In the genomic region with DNA sequence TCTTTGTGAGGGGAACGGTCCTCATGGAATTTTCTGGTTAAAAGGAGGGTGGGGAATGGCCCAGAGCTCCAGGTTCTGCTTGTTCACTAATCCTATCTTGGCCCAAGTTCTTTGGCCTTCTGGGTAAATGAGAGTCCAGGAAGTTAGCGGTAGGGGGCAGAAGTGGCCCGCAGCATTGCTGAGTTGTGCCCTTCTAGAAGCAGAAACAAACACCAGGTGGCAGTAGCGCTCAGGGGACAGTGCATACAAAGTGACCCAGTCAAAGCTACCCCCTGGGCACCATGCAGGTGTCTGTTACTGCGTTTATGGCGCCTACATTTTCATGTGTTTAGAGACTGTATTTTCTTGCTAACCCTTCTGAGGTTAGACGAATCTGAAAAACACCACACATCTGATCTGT, we compare ENCODE assay signal across 8 mouse cellular contexts. TPM values are rescaled to one million over a fixed set of nuclear protein-coding genes. Genes with fewer than 3 reads are reported as not detected.
DNase-seq lines count a peak whose midpoint lies in the region; ATAC-seq and TF ChIP-seq lines count a peak whose summit lies in the region.

No protein-coding gene starts in this region.

- H3K4me2 ChIP-seq in heart, embryonic 11.5 days: no peak overlapping the region
- no peak overlapping the region for H3K4me2 ChIP-seq in embryonic facial prominence, embryonic 12.5 days (replicated peaks)
- no peak overlapping the region for H3K4me2 ChIP-seq in limb, embryonic 14.5 days (replicated peaks; ENCODE audit: low read depth, low read length, severe bottlenecking)

- peaks cover 13% of the 10 kb centered on the region; the same call in 1 of the 2 replicates for H3K4me1 ChIP-seq in heart, embryonic 11.5 days (ENCODE audit: control insufficient read depth, insufficient read depth, low read length)
- H3K4me1 ChIP-seq in embryonic facial prominence, embryonic 12.5 days: peaks cover 20% of the 10 kb centered on the region
- peaks cover 30% of the 10 kb centered on the region for H3K4me1 ChIP-seq in limb, embryonic 14.5 days (ENCODE audit: control insufficient read depth, insufficient read depth, low read length)

- 11% methylated on average over 7 of the region's 7 CpGs for WGBS in heart, embryonic 11.5 days (ENCODE audit: insufficient replicate concordance)
- WGBS in embryonic facial prominence, embryonic 12.5 days: 9% methylated on average over 7 of the region's 7 CpGs
- WGBS in limb, embryonic 14.5 days: 5% methylated on average over 7 of the region's 7 CpGs

- ATAC-seq in heart, embryonic 11.5 days (replicated peaks; ENCODE audit: insufficient number of reproducible peaks, low FRiP score, low TSS enrichment): no peak
- peak; percentile 50; the same call in 1 of the 2 replicates for ATAC-seq in embryonic facial prominence, embryonic 12.5 days (ENCODE audit: insufficient number of reproducible peaks, insufficient read depth, low FRiP score, low TSS enrichment)
- peak; percentile 66; the same call in 1 of the 2 replicates for ATAC-seq in limb, embryonic 14.5 days (ENCODE audit: low FRiP score, low read depth)

- no peak overlapping the region for H3K9ac ChIP-seq in heart, embryonic 11.5 days (ENCODE audit: low read depth, low read length)
- H3K9ac ChIP-seq in embryonic facial prominence, embryonic 12.5 days: no peak overlapping the region
- H3K9ac ChIP-seq in limb, embryonic 14.5 days (ENCODE audit: low read depth, low read length, severe bottlenecking): no peak overlapping the region

- TF ChIP-seq POLR2A in limb, embryonic 14.5 days (IDR thresholded peaks at IDR 0.05; ENCODE audit: borderline replicate concordance, extremely low read depth, insufficient read depth, insufficient read length): no peak

- H3K27ac ChIP-seq in heart, embryonic 11.5 days (ENCODE audit: low read depth, low read length): no peak overlapping the region
- H3K27ac ChIP-seq in embryonic facial prominence, embryonic 12.5 days: no peak overlapping the region
- H3K27ac ChIP-seq in limb, embryonic 14.5 days (replicated peaks; ENCODE audit: low read depth, low read length): no peak overlapping the region

- H3K27me3 ChIP-seq in heart, embryonic 11.5 days (ENCODE audit: control insufficient read depth, insufficient read depth, low read length): peaks cover 5% of the 10 kb centered on the region
- H3K27me3 ChIP-seq in embryonic facial prominence, embryonic 12.5 days: peaks cover 16% of the 10 kb centered on the region; the same call in 1 of the 2 replicates
- no peaks in the 10 kb centered on the region for H3K27me3 ChIP-seq in limb, embryonic 14.5 days (ENCODE audit: control insufficient read depth, insufficient read depth, low read length)

- no peaks in the 10 kb centered on the region for H3K9me3 ChIP-seq in heart, embryonic 11.5 days (replicated peaks; ENCODE audit: control insufficient read depth, low read length)
- no peaks in the 10 kb centered on the region for H3K9me3 ChIP-seq in embryonic facial prominence, embryonic 12.5 days
- H3K9me3 ChIP-seq in limb, embryonic 14.5 days (ENCODE audit: control insufficient read depth, low read length): no peaks in the 10 kb centered on the region

- H3K4me3 ChIP-seq in heart, embryonic 11.5 days (ENCODE audit: low read depth, low read length): no peak overlapping the region
- no peak overlapping the region for H3K4me3 ChIP-seq in embryonic facial prominence, embryonic 12.5 days
- no peak overlapping the region for H3K4me3 ChIP-seq in limb, embryonic 14.5 days (replicated peaks; ENCODE audit: low read length)

- no peaks in the 10 kb centered on the region for H3K36me3 ChIP-seq in heart, embryonic 11.5 days (ENCODE audit: control insufficient read depth, insufficient read depth, low read length)
- H3K36me3 ChIP-seq in embryonic facial prominence, embryonic 12.5 days: no peaks in the 10 kb centered on the region
- no peaks in the 10 kb centered on the region for H3K36me3 ChIP-seq in limb, embryonic 14.5 days (ENCODE audit: control insufficient read depth, insufficient read depth, low read length)

- peak; percentile 98 for DNase-seq in heart, adult 11 months
- peak; percentile 95 for DNase-seq in heart, adult 8-10 months (ENCODE audit: low spot score)
- DNase-seq in kidney, adult 9 months: peak; percentile 96
- DNase-seq in limb, embryonic 14.5 days (ENCODE audit: low spot score): peak; percentile 88
- peak; percentile 93 for DNase-seq in naive thymus-derived CD4-positive, alpha-beta T cell, adult 2 months (ENCODE audit: low read depth)
- peak; percentile 85 to 92 for DNase-seq in spleen, postnatal 4 days (ENCODE audit: low spot score in 2 of 2)

RNA-seq across cellular contexts. Expression of a gene that starts 8.1 kb away (rescaled TPM):
- 2.6 and 2.7 TPM in 2 replicates for polyA plus RNA-seq in heart, embryonic 11.5 days (2014; fragmentation: Nextera tagmentation; extraction: Ambion mirVana)
- polyA plus RNA-seq in embryonic facial prominence, embryonic 12.5 days (2016; fragmentation: Nextera tagmentation; extraction: Ambion mirVana): 0.95 and 1.1 TPM in 2 replicates
- total RNA-seq in heart, adult 8-10 months (2022): under 1 TPM; 0.19 to 0.98 (median 0.46) TPM
- polyA plus RNA-seq in limb, embryonic 14.5 days (2012; rRNA removed): 0.70 and 1.3 TPM in 2 replicates
- polyA plus RNA-seq in limb, embryonic 14.5 days (2014; fragmentation: Nextera tagmentation; extraction: Ambion mirVana): 0.97 and 0.98 TPM in 2 replicates

RNA-seq across cellular contexts. Expression of a gene that starts 27.0 kb away (rescaled TPM):
- 0.28 TPM in 1 of 2 replicates, not detected in the other for polyA plus RNA-seq in heart, embryonic 11.5 days (2014; fragmentation: Nextera tagmentation; extraction: Ambion mirVana)
- polyA plus RNA-seq in embryonic facial prominence, embryonic 12.5 days (2016; fragmentation: Nextera tagmentation; extraction: Ambion mirVana): 0.24 TPM in 1 of 2 replicates, not detected in the other
- not detected for total RNA-seq in heart, adult 8-10 months (2022)
- 0.23 and 0.49 TPM in 2 replicates for polyA plus RNA-seq in limb, embryonic 14.5 days (2012; rRNA removed)
- 0.30 and 0.40 TPM in 2 replicates for polyA plus RNA-seq in limb, embryonic 14.5 days (2014; fragmentation: Nextera tagmentation; extraction: Ambion mirVana)

RNA-seq across cellular contexts. Expression of a gene that starts 28.9 kb away (rescaled TPM):
- 248 and 295 TPM in 2 replicates for polyA plus RNA-seq in heart, embryonic 11.5 days (2014; fragmentation: Nextera tagmentation; extraction: Ambion mirVana)
- 80.2 and 80.4 TPM in 2 replicates for polyA plus RNA-seq in embryonic facial prominence, embryonic 12.5 days (2016; fragmentation: Nextera tagmentation; extraction: Ambion mirVana)
- total RNA-seq in heart, adult 8-10 months (2022): 10 to 100 TPM; 37.8 to 77.3 (median 50.1) TPM
- 134 and 151 TPM in 2 replicates for polyA plus RNA-seq in limb, embryonic 14.5 days (2012; rRNA removed)
- 138 and 155 TPM in 2 replicates for polyA plus RNA-seq in limb, embryonic 14.5 days (2014; fragmentation: Nextera tagmentation; extraction: Ambion mirVana)

RNA-seq across cellular contexts. Expression of a gene that starts 47.1 kb away (rescaled TPM):
- polyA plus RNA-seq in heart, embryonic 11.5 days (2014; fragmentation: Nextera tagmentation; extraction: Ambion mirVana): 9.3 and 12.0 TPM in 2 replicates
- 79.5 and 84.3 TPM in 2 replicates for polyA plus RNA-seq in embryonic facial prominence, embryonic 12.5 days (2016; fragmentation: Nextera tagmentation; extraction: Ambion mirVana)
- total RNA-seq in heart, adult 8-10 months (2022): under 1 TPM; 0.12 to 0.87 (median 0.78) TPM
- polyA plus RNA-seq in limb, embryonic 14.5 days (2012; rRNA removed): 62.0 and 85.1 TPM in 2 replicates
- 29.6 and 35.0 TPM in 2 replicates for polyA plus RNA-seq in limb, embryonic 14.5 days (2014; fragmentation: Nextera tagmentation; extraction: Ambion mirVana)

RNA-seq across cellular contexts. Expression of a gene that starts 53.5 kb away (rescaled TPM):
- polyA plus RNA-seq in heart, embryonic 11.5 days (2014; fragmentation: Nextera tagmentation; extraction: Ambion mirVana): 1.1 and 1.2 TPM in 2 replicates
- 0.41 and 0.51 TPM in 2 replicates for polyA plus RNA-seq in embryonic facial prominence, embryonic 12.5 days (2016; fragmentation: Nextera tagmentation; extraction: Ambion mirVana)
- total RNA-seq in heart, adult 8-10 months (2022): 1 to 10 TPM in 2 of 4 experiments, under 1 TPM in 2; 0.27 to 2.3 (median 1.1) TPM
- 0.49 and 0.64 TPM in 2 replicates for polyA plus RNA-seq in limb, embryonic 14.5 days (2012; rRNA removed)
- 0.51 and 0.75 TPM in 2 replicates for polyA plus RNA-seq in limb, embryonic 14.5 days (2014; fragmentation: Nextera tagmentation; extraction: Ambion mirVana)
